Mouse (Mus musculus): ENCODE data around the gene Map2k1.
A peak's percentile ranks its signal among the peaks of the same experiment; 100 is the strongest.
"Not testable (repeated sequence)": the region's sequence is repeated elsewhere in the genome, so short reads cannot be mapped to it uniquely, and the experiment has no call there.

Map2k1 gene

GRCm38 (mm10) chr9:64207509-64208084, 45.8 kb downstream of the Map2k1 start:
- H3K36me3 ChIP-seq (ENCODE audit: control insufficient read depth, insufficient read depth, low read length, poor library complexity, severe bottlenecking), result peaks cover 25% of the 10 kb centered on the region
- DNase-seq (ENCODE audit: low read depth, low spot score), result no peak
- H3K27me3 ChIP-seq (ENCODE audit: control insufficient read depth, insufficient read depth, low read length, poor library complexity, severe bottlenecking), result no peaks in the 10 kb centered on the region

GRCm38 (mm10) chr9:64202866-64203265, 50.6 kb downstream of the Map2k1 start:
- peaks cover 16% of the 10 kb centered on the region for H3K36me3 ChIP-seq (ENCODE audit: control insufficient read depth, insufficient read depth, low read length, poor library complexity, severe bottlenecking)
- no peak for DNase-seq (ENCODE audit: low read depth, low spot score)

DNA sequence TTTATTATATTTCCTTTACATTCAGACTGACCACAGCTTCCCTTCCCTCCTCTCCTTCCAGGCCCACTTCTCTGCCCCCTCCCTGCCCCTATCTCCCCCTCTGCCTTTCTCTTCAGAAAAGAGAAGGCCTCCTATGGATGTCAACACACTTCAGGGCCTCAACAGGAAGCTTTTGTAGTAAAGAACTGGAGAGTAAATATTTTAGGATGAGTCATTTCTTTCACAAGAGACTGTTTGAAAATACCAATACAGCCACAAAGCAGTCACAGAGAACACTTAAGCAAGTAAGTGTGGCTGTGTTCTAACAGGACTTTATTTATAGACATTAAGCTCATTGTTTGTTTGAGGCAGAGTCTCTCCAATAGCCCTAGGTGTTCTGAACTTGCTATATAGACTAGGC, 51.1 kb downstream of the Map2k1 start:
- DNase-seq (ENCODE audit: low read depth, low spot score), result no peak
- Histone ChIP-seq H3K27me3 (ENCODE audit: control insufficient read depth, insufficient read depth, low read length, poor library complexity, severe bottlenecking) (no peaks in the 10 kb centered on the region), H3K36me3 (ENCODE audit: control insufficient read depth, insufficient read depth, low read length, poor library complexity, severe bottlenecking) (peaks cover 16% of the 10 kb centered on the region)

More at GRCm38 (mm10) chr9:64202866-64203265, 50.6 kb downstream of the Map2k1 start:
- no peaks in the 10 kb centered on the region for H3K27me3 ChIP-seq (ENCODE audit: control insufficient read depth, insufficient read depth, low read length, poor library complexity, severe bottlenecking)

DNA sequence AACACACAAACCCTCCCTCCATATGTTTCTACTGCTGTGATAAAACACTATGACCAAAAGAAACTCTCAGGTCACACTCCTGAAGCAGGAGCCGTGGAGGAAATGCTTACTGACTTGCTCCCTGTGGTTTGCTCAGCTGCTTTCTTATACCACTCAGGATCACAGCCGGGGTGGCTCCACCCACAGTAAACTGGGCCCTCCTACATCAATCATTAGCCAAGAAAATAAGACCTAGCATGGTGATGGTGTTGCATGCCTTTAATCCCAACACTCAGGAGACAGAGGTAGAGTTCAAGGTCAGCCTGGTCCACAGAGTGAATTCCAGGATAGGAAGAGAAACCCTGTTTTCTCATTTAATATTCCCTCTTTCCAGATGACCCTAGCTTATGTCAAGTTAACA, 53.5 kb downstream of the Map2k1 start:
- Histone ChIP-seq H3K27me3 (ENCODE audit: control insufficient read depth, insufficient read depth, low read length, poor library complexity, severe bottlenecking) (no peaks in the 10 kb centered on the region), H3K36me3 (ENCODE audit: control insufficient read depth, insufficient read depth, low read length, poor library complexity, severe bottlenecking) (peaks cover 12% of the 10 kb centered on the region)
- DNase-seq (ENCODE audit: low read depth, low spot score), result no peak

- H3K27me3 ChIP-seq (ENCODE audit: control insufficient read depth, insufficient read depth, low read length, poor library complexity, severe bottlenecking); H3K36me3 ChIP-seq (ENCODE audit: control insufficient read depth, insufficient read depth, low read length, poor library complexity, severe bottlenecking); DNase-seq (ENCODE audit: low read depth, low spot score): not testable (repeated sequence)
Observed at GRCm38 (mm10) chr9:64198763-64199418, 54.5 kb downstream of the Map2k1 start.

DNA sequence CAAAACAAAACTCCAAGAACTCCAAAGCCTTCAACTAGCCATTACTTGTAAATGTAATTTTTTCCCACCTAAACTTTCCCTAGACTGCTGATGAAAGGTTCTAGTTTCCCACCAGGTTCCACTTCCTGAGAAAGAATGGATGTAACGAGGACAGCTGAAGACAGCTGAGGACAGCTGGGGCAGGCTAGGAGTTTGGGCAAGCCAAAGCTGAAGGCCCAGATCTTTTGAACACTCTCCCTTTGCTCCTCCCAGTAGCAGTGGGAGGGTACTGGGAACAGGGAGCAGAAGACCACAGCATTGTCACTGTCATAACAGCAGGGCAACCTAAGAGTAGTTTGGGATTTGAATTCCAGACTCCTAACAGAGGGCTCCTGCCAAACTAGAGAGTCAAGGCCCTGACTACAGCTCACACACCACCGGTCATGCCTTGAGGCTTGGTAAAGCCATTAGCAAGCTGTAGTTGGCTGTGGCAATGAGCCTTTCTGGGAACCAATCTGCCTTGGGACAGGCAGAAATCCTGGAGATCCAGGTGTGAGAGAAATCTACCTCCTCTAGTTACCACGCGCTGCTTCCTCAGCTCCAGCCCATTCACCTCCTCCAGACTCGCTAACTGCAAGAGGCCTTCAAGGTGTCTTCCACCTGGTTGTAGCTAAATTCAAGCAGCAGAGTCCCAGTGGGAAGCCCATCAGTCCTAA, 55.2 kb downstream of the Map2k1 start:
- Histone ChIP-seq H3K27me3 (ENCODE audit: control insufficient read depth, insufficient read depth, low read length, poor library complexity, severe bottlenecking) (no peaks in the 10 kb centered on the region), H3K36me3 (ENCODE audit: control insufficient read depth, insufficient read depth, low read length, poor library complexity, severe bottlenecking) (peaks cover 13% of the 10 kb centered on the region)
- no peak for DNase-seq (ENCODE audit: low read depth, low spot score)

GRCm38 (mm10) chr9:64197524-64197923, 55.9 kb downstream of the Map2k1 start:
- no peak for DNase-seq (ENCODE audit: low read depth, low spot score)
- no peaks in the 10 kb centered on the region for H3K27me3 ChIP-seq (ENCODE audit: control insufficient read depth, insufficient read depth, low read length, poor library complexity, severe bottlenecking)
- peaks cover 15% of the 10 kb centered on the region for H3K36me3 ChIP-seq (ENCODE audit: control insufficient read depth, insufficient read depth, low read length, poor library complexity, severe bottlenecking)

GRCm38 (mm10) chr9:64195554-64195953, 57.9 kb downstream of the Map2k1 start:
- Histone ChIP-seq H3K27me3 (ENCODE audit: control insufficient read depth, insufficient read depth, low read length, poor library complexity, severe bottlenecking) (no peaks in the 10 kb centered on the region), H3K36me3 (ENCODE audit: control insufficient read depth, insufficient read depth, low read length, poor library complexity, severe bottlenecking) (peaks cover 18% of the 10 kb centered on the region)
- DNase-seq (ENCODE audit: low read depth, low spot score), result no peak

- Histone ChIP-seq H3K36me3 (ENCODE audit: control insufficient read depth, insufficient read depth, low read length, poor library complexity, severe bottlenecking) (peaks cover 16% of the 10 kb centered on the region), H3K27me3 (ENCODE audit: control insufficient read depth, insufficient read depth, low read length, poor library complexity, severe bottlenecking) (no peaks in the 10 kb centered on the region)
- DNase-seq (ENCODE audit: low read depth, low spot score), result no peak
Observed at GRCm38 (mm10) chr9:64193879-64194278, 59.6 kb downstream of the Map2k1 start.

DNA sequence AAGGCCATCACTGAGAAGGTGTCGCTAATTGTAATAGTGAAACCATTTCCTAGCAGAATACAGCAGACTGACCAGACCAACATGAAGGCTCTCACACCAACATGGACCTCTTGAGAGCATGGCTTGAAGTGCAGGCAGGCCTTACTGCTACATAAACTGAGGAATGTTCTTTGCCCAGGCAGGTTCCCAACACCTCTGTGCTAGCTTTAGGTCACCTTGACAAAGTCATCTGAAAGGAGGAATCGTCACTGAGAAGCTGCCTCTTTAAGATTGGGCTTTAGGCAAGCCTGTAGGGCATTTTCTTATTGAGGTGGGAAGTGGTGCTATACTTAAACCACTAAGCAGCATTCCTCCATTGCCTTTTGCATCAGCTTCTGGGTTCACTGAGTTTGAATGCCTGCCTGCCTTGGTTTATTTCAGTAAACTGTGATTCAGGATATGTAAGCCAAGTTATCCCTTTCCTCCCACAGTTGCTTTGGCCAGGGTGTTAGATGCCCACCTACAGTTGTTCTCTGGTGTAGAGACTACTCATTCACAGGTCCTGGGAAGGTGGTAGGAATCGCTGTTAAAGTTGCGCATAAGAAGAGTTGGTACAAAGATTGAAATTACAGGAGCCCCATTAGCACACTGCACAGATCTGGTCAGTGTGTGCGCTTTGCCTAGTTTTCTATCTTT, 69.1 kb downstream of the Map2k1 start:
- Histone ChIP-seq H3K27me3 (ENCODE audit: control insufficient read depth, insufficient read depth, low read length, poor library complexity, severe bottlenecking) (peaks cover 2% of the 10 kb centered on the region; the same call in 1 of the 2 replicates), H3K36me3 (ENCODE audit: control insufficient read depth, insufficient read depth, low read length, poor library complexity, severe bottlenecking) (peaks cover 9% of the 10 kb centered on the region)
- DNase-seq (ENCODE audit: low read depth, low spot score), result no peak

DNA sequence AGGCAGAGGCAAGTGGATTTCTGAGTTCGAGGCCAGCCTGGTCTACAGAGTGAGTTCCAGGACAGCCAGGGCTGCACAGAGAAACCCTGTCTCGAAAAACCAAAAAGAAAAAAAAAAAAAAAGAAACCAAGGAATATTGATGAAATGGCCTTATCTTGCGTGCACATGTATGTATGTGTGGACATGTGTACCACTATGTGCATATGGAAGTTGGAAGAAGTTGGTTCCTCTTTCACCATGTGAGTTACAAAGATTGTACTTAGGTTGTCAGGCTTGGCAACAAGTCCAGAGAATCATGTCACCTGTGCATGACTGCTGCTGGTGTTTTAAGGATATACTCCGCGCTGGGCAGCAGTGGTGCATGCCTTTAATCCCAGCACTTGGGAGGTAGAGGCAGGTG, 70.1 kb downstream of the Map2k1 start:
- H3K27me3 ChIP-seq (ENCODE audit: control insufficient read depth, insufficient read depth, low read length, poor library complexity, severe bottlenecking); DNase-seq (ENCODE audit: low read depth, low spot score): not testable (repeated sequence)
- H3K36me3 ChIP-seq (ENCODE audit: control insufficient read depth, insufficient read depth, low read length, poor library complexity, severe bottlenecking), result peaks cover 12% of the 10 kb centered on the region

GRCm38 (mm10) chr9:64178974-64179646, 74.3 kb downstream of the Map2k1 start, which contains the start of gene Snapc5:
TSS of gene Snapc5 (plus strand) at chr9:64179274.
- H3K27me3 ChIP-seq (ENCODE audit: control insufficient read depth, insufficient read depth, low read length, poor library complexity, severe bottlenecking), result peaks cover 2% of the 10 kb centered on the region; the same call in 1 of the 2 replicates
- peak; percentile 94 for DNase-seq (ENCODE audit: low read depth, low spot score)
- peaks cover 20% of the 10 kb centered on the region for H3K36me3 ChIP-seq (ENCODE audit: control insufficient read depth, insufficient read depth, low read length, poor library complexity, severe bottlenecking)

- H3K36me3 ChIP-seq (ENCODE audit: control insufficient read depth, insufficient read depth, low read length, poor library complexity, severe bottlenecking), result peaks cover 20% of the 10 kb centered on the region
- peak; percentile 44 for DNase-seq (ENCODE audit: low read depth, low spot score)
- peaks cover 2% of the 10 kb centered on the region; the same call in 1 of the 2 replicates for H3K27me3 ChIP-seq (ENCODE audit: control insufficient read depth, insufficient read depth, low read length, poor library complexity, severe bottlenecking)
Observed at GRCm38 (mm10) chr9:64178610-64178973, 74.8 kb downstream of the Map2k1 start.

- DNase-seq (ENCODE audit: low read depth, low spot score), result no peak
- Histone ChIP-seq H3K27me3 (ENCODE audit: control insufficient read depth, insufficient read depth, low read length, poor library complexity, severe bottlenecking) (peaks cover 2% of the 10 kb centered on the region; the same call in 1 of the 2 replicates), H3K36me3 (ENCODE audit: control insufficient read depth, insufficient read depth, low read length, poor library complexity, severe bottlenecking) (peaks cover 15% of the 10 kb centered on the region)
Observed at GRCm38 (mm10) chr9:64175378-64175777, 78.1 kb downstream of the Map2k1 start.

Data from splenic B cell, adult 2 months (primary cell).